Mouse (Mus musculus) midbrain, embryonic 13.5 days (tissue): Measurements from ENCODE around the gene Zfp445. TPM values are rescaled to one million over a fixed set of nuclear protein-coding genes. Genes with fewer than 3 reads are reported as not detected.
"Not testable (repeated sequence)": the region's sequence is repeated elsewhere in the genome, so short reads cannot be mapped to it uniquely, and the experiment has no call there.

Source experiments
- ATAC-seq: fragments of 200-750 bp; cut with Nextera tagmentation; 2 replicates; pipeline ENCODE4 v1.8.0; 2017; ENCODE audit warnings: mild to moderate bottlenecking, moderate TSS enrichment, moderate library complexity
- H3K27ac ChIP-seq: fragments of 300-500 bp; sonication (generic); 2 replicates; pipeline ENCODE4 v1.5.1; 2015; ENCODE audit warnings: inconsistent platforms, mild to moderate bottlenecking, moderate library complexity
- H3K27me3 ChIP-seq: fragments of 300-500 bp; sonication (generic); 2 replicates; pipeline ENCODE4 v1.6.1; 2015; ENCODE audit warnings: mild to moderate bottlenecking, inconsistent platforms
- H3K36me3 ChIP-seq: fragments of 300-500 bp; sonication (generic); 2 replicates; pipeline ENCODE4 v1.6.1; 2015; ENCODE audit warnings: mild to moderate bottlenecking, inconsistent platforms
- H3K4me1 ChIP-seq: fragments of 300-500 bp; sonication (generic); replicated peaks from 2 replicates; pipeline ENCODE4 v1.6.1; 2015; ENCODE audit warnings: inconsistent platforms
- H3K4me2 ChIP-seq: fragments of 300-500 bp; sonication (generic); replicated peaks from 2 replicates; pipeline ENCODE4 v1.6.1; 2015; ENCODE audit warnings: moderate library complexity, mild to moderate bottlenecking, inconsistent platforms
- H3K4me3 ChIP-seq: fragments of 300-500 bp; sonication (generic); replicated peaks from 2 replicates; pipeline ENCODE4 v1.5.1; 2015; ENCODE audit warnings: mild to moderate bottlenecking, inconsistent platforms
- H3K9ac ChIP-seq: fragments of 300-500 bp; sonication (generic); replicated peaks from 2 replicates; pipeline ENCODE4 v1.6.1; 2015; ENCODE audit warnings: mild to moderate bottlenecking, inconsistent platforms
- H3K9me3 ChIP-seq: fragments of 300-500 bp; sonication (generic); 2 replicates; pipeline ENCODE4 v1.6.1; 2016; ENCODE audit warnings: mild to moderate bottlenecking, inconsistent platforms
- WGBS: fragments of 180-500 bp; shearing (Covaris S2); methylation state at CpG from one replicate; pipeline ENCODE4 v1.1.7; 2015; 5-methylcytosine and 5-hydroxymethylcytosine counted together
- polyA plus RNA-seq: library from polyadenylated mRNA; unstranded; fragments of >200 nt; fragmentation: Nextera tagmentation; extraction: Ambion mirVana; gene quantifications from 2 replicates; pipeline ENCODE4 v1.2.1, GENCODE M21; 2015

The Zfp445 gene
- polyA plus RNA-seq, 1 experiment from 2014 or later, result 109 TPM

GRCm38 (mm10) chr9:122860752-122861151 is 5.1 kb downstream of the Zfp445 start:
- ATAC-seq, result no peak
- Histone ChIP-seq H3K4me3 (no peak overlapping the region), H3K4me1 (peaks cover 21% of the 10 kb centered on the region), H3K4me2 (no peak overlapping the region), H3K9ac (no peak overlapping the region), H3K27me3 (no peaks in the 10 kb centered on the region), H3K9me3 (peaks cover 12% of the 10 kb centered on the region; the same call in 1 of the 2 replicates), H3K36me3 (peaks cover 64% of the 10 kb centered on the region), H3K27ac (no peak overlapping the region)

DNA sequence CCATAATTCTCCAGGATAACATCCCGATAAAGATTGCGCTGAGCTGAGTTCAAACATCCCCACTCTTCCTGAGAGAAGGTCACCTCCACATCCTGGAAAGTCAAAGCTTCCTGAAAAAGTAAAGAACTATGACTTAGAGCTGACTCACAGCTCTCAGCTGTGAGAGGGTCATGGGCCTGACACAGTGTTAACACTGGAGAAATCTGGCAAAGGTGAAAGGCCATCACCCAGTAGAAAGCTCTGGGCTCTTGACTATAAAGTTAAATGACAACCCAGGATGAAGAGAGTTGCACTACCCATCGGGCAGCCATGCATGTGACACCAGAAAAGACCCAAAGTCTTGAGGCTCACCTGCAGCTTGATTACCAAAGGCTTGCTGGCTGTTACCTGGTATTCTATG is 9.1 kb downstream of the Zfp445 start:
- Histone ChIP-seq H3K4me1 (no peaks in the 10 kb centered on the region), H3K4me3 (no peak overlapping the region), H3K9me3 (peaks cover 12% of the 10 kb centered on the region; the same call in 1 of the 2 replicates), H3K9ac (no peak overlapping the region), H3K27me3 (no peaks in the 10 kb centered on the region), H3K27ac (no peak overlapping the region), H3K4me2 (no peak overlapping the region), H3K36me3 (peaks cover 94% of the 10 kb centered on the region)
- WGBS, result 100% methylated on average over 3 of the region's 3 CpGs
- no peak for ATAC-seq

DNA sequence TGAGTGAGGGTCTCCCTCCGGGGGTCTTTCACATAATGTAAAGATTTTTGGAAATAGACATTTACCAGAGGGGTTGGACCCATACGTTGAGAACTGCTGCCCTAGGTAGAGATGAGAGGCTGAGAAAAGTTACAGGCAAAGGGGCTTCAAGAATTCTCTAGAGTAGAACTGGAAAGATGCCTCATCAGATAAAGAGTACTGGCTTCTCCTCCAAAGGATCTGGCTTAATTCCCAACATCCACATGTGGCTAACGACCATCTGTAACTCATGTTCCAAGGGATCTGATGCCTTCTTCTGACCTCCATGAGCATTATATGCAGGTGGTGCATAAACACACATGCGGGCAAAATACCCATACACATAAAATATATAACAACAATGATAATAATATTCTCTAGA is 10.2 kb downstream of the Zfp445 start:
- peaks cover 94% of the 10 kb centered on the region for H3K36me3 ChIP-seq
- 97% methylated on average over 4 of the region's 4 CpGs for WGBS
- no peak overlapping the region for H3K9ac ChIP-seq
- no peaks in the 10 kb centered on the region for H3K4me1 ChIP-seq
- no peak for ATAC-seq
- H3K9me3 ChIP-seq, result peaks cover 10% of the 10 kb centered on the region; the same call in 1 of the 2 replicates
- H3K27me3 ChIP-seq, result no peaks in the 10 kb centered on the region
- H3K4me3 ChIP-seq, result no peak overlapping the region
- no peak overlapping the region for H3K4me2 ChIP-seq
- no peak overlapping the region for H3K27ac ChIP-seq

DNA sequence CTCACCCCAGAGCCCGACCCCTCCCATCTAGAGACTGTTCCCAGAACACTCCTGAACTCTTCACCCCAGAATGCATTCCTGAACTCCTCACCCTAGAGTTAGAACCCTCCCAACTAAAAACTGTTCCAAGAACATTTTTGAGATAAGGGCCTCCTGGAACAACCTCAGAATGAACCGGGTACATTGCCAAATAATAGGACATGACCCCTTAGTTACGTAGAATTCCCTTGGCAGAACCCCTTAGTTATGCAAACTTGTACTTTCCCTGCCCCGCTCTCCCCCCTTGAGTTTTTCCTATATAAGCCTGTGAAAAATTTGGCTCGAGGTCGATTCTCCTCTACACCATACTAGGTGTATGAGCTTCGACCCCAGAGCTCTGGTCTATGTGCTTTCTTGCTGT is 10.7 kb downstream of the Zfp445 start:
- H3K4me3 ChIP-seq, H3K9ac ChIP-seq, H3K27me3 ChIP-seq, H3K9me3 ChIP-seq, H3K4me1 ChIP-seq, H3K4me2 ChIP-seq, ATAC-seq, H3K27ac ChIP-seq: not testable (repeated sequence)
- peaks cover 94% of the 10 kb centered on the region for H3K36me3 ChIP-seq
- 95% methylated on average over 2 of the region's 7 CpGs for WGBS

DNA sequence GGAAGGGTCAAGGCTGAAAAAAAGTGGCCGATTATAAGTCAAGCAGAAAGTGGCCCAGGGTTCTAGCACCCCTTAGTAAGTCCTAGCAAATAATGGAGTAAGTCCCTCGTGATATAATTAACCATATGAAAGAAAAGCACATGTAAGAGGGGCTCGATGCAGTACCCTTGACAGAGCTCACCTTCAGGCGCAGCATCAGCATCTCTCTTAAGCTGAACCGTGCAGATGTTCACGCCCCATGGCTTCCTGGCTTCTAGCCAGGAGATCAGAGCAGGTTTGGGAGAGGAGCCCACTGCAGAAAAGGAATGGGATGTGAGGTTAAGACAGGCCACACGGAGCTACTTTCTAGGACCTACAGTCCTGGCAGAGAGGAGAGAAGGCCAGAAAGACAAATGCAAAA is 11.3 kb downstream of the Zfp445 start:
- Histone ChIP-seq H3K27ac (no peak overlapping the region), H3K4me2 (no peak overlapping the region), H3K9me3 (0 out of 2 replicates have a peak, but pooled peaks cover 2% of the 10 kb centered on the region), H3K36me3 (peaks cover 94% of the 10 kb centered on the region), H3K9ac (no peak overlapping the region), H3K4me1 (no peaks in the 10 kb centered on the region), H3K27me3 (no peaks in the 10 kb centered on the region), H3K4me3 (no peak overlapping the region)
- WGBS, result 95% methylated on average over 7 of the region's 7 CpGs
- ATAC-seq, result no peak

DNA sequence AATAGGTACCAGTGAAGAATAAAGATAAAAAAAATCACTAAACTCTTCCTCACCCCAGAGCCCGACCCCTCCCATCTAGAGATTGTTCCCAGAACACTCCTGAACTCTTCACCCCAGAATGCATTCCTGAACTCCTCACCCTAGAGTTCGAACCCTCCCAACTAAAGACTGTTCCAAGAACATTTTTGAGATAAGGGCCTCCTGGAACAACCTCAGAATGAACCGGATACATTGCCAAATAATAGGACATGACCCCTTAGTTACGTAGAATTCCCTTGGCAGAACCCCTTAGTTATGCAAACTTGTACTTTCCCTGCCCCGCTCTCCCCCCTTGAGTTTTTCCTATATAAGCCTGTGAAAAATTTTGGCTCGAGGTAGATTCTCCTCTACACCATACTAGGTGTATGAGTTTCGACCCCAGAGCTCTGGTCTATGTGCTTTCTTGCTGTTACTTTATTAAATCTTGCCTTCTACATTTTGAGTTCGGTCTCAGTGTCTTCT is 17.9 kb downstream of the Zfp445 start:
- H3K4me3 ChIP-seq, H3K9ac ChIP-seq, H3K4me2 ChIP-seq, H3K27me3 ChIP-seq, H3K27ac ChIP-seq, H3K4me1 ChIP-seq, H3K9me3 ChIP-seq, ATAC-seq: not testable (repeated sequence)
- 95% methylated on average over 7 of the region's 8 CpGs for WGBS
- peaks cover 44% of the 10 kb centered on the region for H3K36me3 ChIP-seq

DNA sequence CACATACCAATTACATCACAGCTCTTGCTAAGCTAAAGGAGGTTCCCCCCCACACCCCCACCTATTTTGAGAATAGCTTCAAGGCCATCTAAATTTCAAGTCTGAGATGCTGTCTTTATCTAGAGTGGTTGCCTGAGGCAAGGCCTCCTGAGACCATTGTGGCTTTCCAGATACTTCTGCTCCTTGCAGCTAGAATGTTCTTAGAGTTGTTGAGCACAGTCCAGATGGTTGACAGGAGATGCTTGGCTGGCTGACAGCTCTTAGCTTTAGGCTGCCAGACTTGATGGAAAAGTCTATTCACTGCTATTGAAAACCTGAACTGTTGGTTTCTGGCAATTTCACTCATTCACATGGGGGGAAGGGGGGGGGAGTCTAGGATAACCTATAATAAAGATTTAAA is 19.6 kb downstream of the Zfp445 start:
- H3K36me3 ChIP-seq, result peaks cover 27% of the 10 kb centered on the region
- H3K9me3 ChIP-seq, result no peaks in the 10 kb centered on the region
- H3K27ac ChIP-seq, result no peak overlapping the region
- H3K4me3 ChIP-seq, result no peak overlapping the region
- no peak for ATAC-seq
- H3K4me1 ChIP-seq, result no peaks in the 10 kb centered on the region
- H3K9ac ChIP-seq, result no peak overlapping the region
- no peak overlapping the region for H3K4me2 ChIP-seq
- no peaks in the 10 kb centered on the region for H3K27me3 ChIP-seq

DNA sequence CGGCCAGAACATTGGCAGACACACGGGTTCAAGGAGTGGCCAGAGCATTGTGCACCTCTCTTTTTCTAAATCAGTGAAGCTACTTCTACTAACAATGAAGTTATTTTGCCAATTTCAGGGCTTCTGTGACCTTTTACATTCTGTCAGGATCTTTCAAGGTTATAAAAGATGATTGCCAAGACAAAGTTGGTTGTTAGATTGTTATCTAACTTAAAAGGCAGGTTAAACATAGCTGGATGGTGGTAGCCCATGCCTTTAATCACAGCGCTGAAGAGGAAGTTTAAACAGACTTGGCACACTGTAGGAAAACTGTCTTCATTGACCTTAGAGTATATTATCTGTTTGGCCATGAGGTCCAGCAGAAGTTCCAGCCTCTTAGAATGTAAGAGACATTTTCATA is 20.2 kb downstream of the Zfp445 start:
- H3K4me1 ChIP-seq, result no peaks in the 10 kb centered on the region
- peaks cover 22% of the 10 kb centered on the region for H3K36me3 ChIP-seq
- 82% methylated on average over 3 of the region's 3 CpGs for WGBS
- H3K9ac ChIP-seq, result no peak overlapping the region
- no peak for ATAC-seq
- H3K9me3 ChIP-seq, result no peaks in the 10 kb centered on the region
- H3K4me2 ChIP-seq, result no peak overlapping the region
- H3K27me3 ChIP-seq, result no peaks in the 10 kb centered on the region
- no peak overlapping the region for H3K27ac ChIP-seq
- no peak overlapping the region for H3K4me3 ChIP-seq

GRCm38 (mm10) chr9:122843760-122844159 is 22.0 kb downstream of the Zfp445 start, which contains the start of gene Gm35549:
Gm35549 (minus strand) TSS chr9:122844035.
- H3K4me3 ChIP-seq, result no peak within 1 kb of the TSS
- no peaks in the 10 kb centered on the region for H3K4me1 ChIP-seq
- no peak within 1 kb of the TSS for H3K9ac ChIP-seq
- H3K27ac ChIP-seq, result no peak within 1 kb of the TSS
- H3K9me3 ChIP-seq, result no peaks in the 10 kb centered on the region
- no peak within 1 kb of the TSS for H3K4me2 ChIP-seq
- peaks cover 6% of the 10 kb centered on the region for H3K36me3 ChIP-seq
- 84% methylated on average over 3 of the region's 3 CpGs for WGBS
- H3K27me3 ChIP-seq, result no peaks in the 10 kb centered on the region
- ATAC-seq, result no peak

- Histone ChIP-seq H3K36me3 (peaks cover 10% of the 10 kb centered on the region), H3K9ac (no peak overlapping the region), H3K9me3 (no peaks in the 10 kb centered on the region), H3K4me1 (0 out of 2 replicates have a peak, but pooled peaks cover 3% of the 10 kb centered on the region), H3K4me2 (no peak overlapping the region), H3K27ac (no peak overlapping the region), H3K27me3 (no peaks in the 10 kb centered on the region), H3K4me3 (no peak overlapping the region)
- 26% methylated on average over 16 of the region's 16 CpGs for WGBS
- peak; percentile 48; the same call in 1 of the 2 replicates for ATAC-seq
Observed at GRCm38 (mm10) chr9:122837680-122838079, 28.1 kb downstream of the Zfp445 start.

DNA sequence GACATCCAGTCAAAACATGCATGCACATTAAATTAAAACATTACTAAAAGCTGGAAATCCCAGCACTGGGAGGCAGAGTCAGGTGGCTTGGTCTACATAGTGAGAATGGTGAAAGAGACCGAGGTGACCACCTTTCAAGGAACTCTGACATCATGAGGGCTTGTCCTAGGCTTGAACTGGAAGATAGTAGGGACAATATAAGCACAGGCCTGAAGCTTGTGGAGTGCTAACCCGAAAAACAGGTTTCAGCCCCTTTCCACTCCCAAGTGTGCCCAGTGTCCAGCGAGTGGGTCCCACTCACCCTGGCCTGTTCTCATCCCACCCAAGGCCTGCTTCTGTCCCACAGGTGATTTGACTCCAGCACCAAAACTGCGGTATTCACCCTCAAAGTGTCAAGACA is 28.6 kb downstream of the Zfp445 start:
- ATAC-seq, result peak; percentile 58; the same call in 1 of the 2 replicates
- Histone ChIP-seq H3K27me3 (no peaks in the 10 kb centered on the region), H3K27ac (0 out of 2 replicates have a peak overlapping the region, but pooled peaks have one; percentile 32), H3K4me1 (0 out of 2 replicates have a peak, but pooled peaks cover 3% of the 10 kb centered on the region), H3K4me2 (no peak overlapping the region), H3K9ac (no peak overlapping the region), H3K4me3 (no peak overlapping the region), H3K9me3 (no peaks in the 10 kb centered on the region), H3K36me3 (peaks cover 10% of the 10 kb centered on the region)
- 88% methylated on average over 4 of the region's 4 CpGs for WGBS

- H3K4me1 ChIP-seq, result 0 out of 2 replicates have a peak, but pooled peaks cover 3% of the 10 kb centered on the region
- peaks cover 10% of the 10 kb centered on the region for H3K36me3 ChIP-seq
- H3K9ac ChIP-seq, result no peak overlapping the region
- H3K4me3 ChIP-seq, result no peak overlapping the region
- ATAC-seq, result peak; percentile 78; the same call in 1 of the 2 replicates
- H3K27ac ChIP-seq, result 0 out of 2 replicates have a peak overlapping the region, but pooled peaks have one; percentile 32
- no peak overlapping the region for H3K4me2 ChIP-seq
- 62% methylated on average over 6 of the region's 6 CpGs for WGBS
- H3K9me3 ChIP-seq, result no peaks in the 10 kb centered on the region
- no peaks in the 10 kb centered on the region for H3K27me3 ChIP-seq
Observed at GRCm38 (mm10) chr9:122836790-122837189, 29.0 kb downstream of the Zfp445 start.

DNA sequence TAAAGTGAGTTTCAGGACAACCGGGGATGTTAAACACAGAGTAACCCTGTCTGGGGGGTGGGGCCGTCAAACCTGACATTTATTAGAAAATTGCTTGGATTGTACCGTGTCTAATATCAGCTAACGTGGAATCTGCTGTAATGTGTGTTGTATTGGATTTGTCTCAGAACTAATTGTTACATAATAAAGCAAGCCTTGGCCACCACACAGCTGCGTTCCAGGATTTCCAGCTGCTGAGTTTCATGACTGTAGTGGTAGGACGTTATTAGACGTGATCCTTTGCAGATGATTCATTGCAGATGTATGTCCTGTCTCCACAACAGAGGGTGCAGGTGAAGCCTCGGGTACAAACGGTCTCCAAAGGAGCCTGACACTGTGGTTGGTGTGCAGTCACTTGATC is 29.7 kb downstream of the Zfp445 start:
- ATAC-seq, result no peak
- Histone ChIP-seq H3K4me2 (no peak overlapping the region), H3K4me3 (no peak overlapping the region), H3K36me3 (peaks cover 10% of the 10 kb centered on the region), H3K4me1 (0 out of 2 replicates have a peak, but pooled peaks cover 3% of the 10 kb centered on the region), H3K9me3 (no peaks in the 10 kb centered on the region), H3K27ac (0 out of 2 replicates have a peak overlapping the region, but pooled peaks have one; percentile 5), H3K27me3 (no peaks in the 10 kb centered on the region), H3K9ac (no peak overlapping the region)
- WGBS, result 76% methylated on average over 9 of the region's 9 CpGs
